Mouse (Mus musculus) kidney, embryonic 16.5 days (tissue): ENCODE measurements around the gene Natd1. TPM values are rescaled to one million over a fixed set of nuclear protein-coding genes. Genes with fewer than 3 reads are reported as not detected.
A peak's percentile ranks its signal among the peaks of the same experiment; 100 is the strongest.

Source experiments
- ATAC-seq: fragments of 200-750 bp; cut with Nextera tagmentation; 2 replicates; pipeline ENCODE4 v1.8.0; 2017; ENCODE audit warnings: moderate TSS enrichment; ENCODE audit not compliant: low FRiP score, low TSS enrichment
- H3K27ac ChIP-seq: fragments of 300-500 bp; sonication (generic); 2 replicates; pipeline ENCODE4 v1.5.1; 2014; ENCODE audit warnings: low read length
- H3K27me3 ChIP-seq: fragments of 300-500 bp; sonication (generic); 2 replicates; pipeline ENCODE4 v1.6.1; 2014; ENCODE audit warnings: low read length, control low read depth, mixed read lengths; ENCODE audit not compliant: insufficient read depth
- H3K36me3 ChIP-seq: fragments of 300-500 bp; sonication (generic); 2 replicates; pipeline ENCODE4 v1.6.1; 2014; ENCODE audit warnings: low read length, control low read depth, mixed read lengths; ENCODE audit not compliant: insufficient read depth
- H3K4me1 ChIP-seq: fragments of 300-500 bp; sonication (generic); 2 replicates; pipeline ENCODE4 v1.6.1; 2014; ENCODE audit warnings: low read length, control low read depth, mixed read lengths; ENCODE audit not compliant: insufficient read depth
- H3K4me2 ChIP-seq: fragments of 300-500 bp; sonication (generic); replicated peaks from 2 replicates; pipeline ENCODE4 v1.6.1; 2014; ENCODE audit warnings: low read depth, low read length
- H3K4me3 ChIP-seq: fragments of 300-500 bp; sonication (generic); 2 replicates; pipeline ENCODE4 v1.5.1; 2014; ENCODE audit warnings: mild to moderate bottlenecking, low read length
- H3K9ac ChIP-seq: fragments of 300-500 bp; sonication (generic); replicated peaks from 2 replicates; pipeline ENCODE4 v1.6.1; 2014; ENCODE audit warnings: low read length
- H3K9me3 ChIP-seq: fragments of 300-500 bp; sonication (generic); 2 replicates; pipeline ENCODE4 v1.6.1; 2016; ENCODE audit warnings: low read length, control low read depth
- WGBS: fragments of 180-500 bp; shearing (Covaris S2); extraction: QIAGEN DNeasy Blood & Tissue Kit; methylation state at CpG from one replicate; pipeline ENCODE4 v1.1.7; 2014; 5-methylcytosine and 5-hydroxymethylcytosine counted together
- polyA plus RNA-seq: library from polyadenylated mRNA; unstranded; fragments of >200 nt; fragmentation: Nextera tagmentation; extraction: Ambion mirVana; gene quantifications from 2 replicates; pipeline ENCODE4 v1.2.1, GENCODE M21; 2015

The Natd1 gene
- polyA plus RNA-seq, 1 experiment from 2014 or later = 31.2 TPM

- Histone ChIP-seq H3K27me3 (no peaks in the 10 kb centered on the region), H3K9ac (no peak overlapping the region), H3K27ac (no peak overlapping the region), H3K36me3 (no peaks in the 10 kb centered on the region), H3K4me3 (no peak overlapping the region), H3K4me1 (peaks cover 10% of the 10 kb centered on the region), H3K9me3 (no peaks in the 10 kb centered on the region), H3K4me2 (no peak overlapping the region)
- 77% methylated on average over 5 of the region's 5 CpGs for WGBS
- no peak for ATAC-seq
These were observed 8.4 kb upstream of the Natd1 start for GRCm38 (mm10) chr11:60922964-60923363.

- Histone ChIP-seq H3K9me3 (no peaks in the 10 kb centered on the region), H3K9ac (no peak overlapping the region), H3K27me3 (no peaks in the 10 kb centered on the region), H3K4me2 (no peak overlapping the region), H3K4me1 (peaks cover 7% of the 10 kb centered on the region; the same call in 1 of the 2 replicates), H3K4me3 (no peak overlapping the region), H3K27ac (no peak overlapping the region), H3K36me3 (no peaks in the 10 kb centered on the region)
- 92% methylated on average over 1 of the region's 1 CpGs for WGBS
- no peak for ATAC-seq
These were observed 7.6 kb upstream of the Natd1 start for GRCm38 (mm10) chr11:60922195-60922594.

GRCm38 (mm10) chr11:60920021-60920420 lies 5.5 kb upstream of the Natd1 start:
- 0 out of 2 replicates have a peak, but pooled peaks cover 10% of the 10 kb centered on the region for H3K4me1 ChIP-seq
- H3K9me3 ChIP-seq = no peaks in the 10 kb centered on the region
- no peak overlapping the region for H3K9ac ChIP-seq
- WGBS = 87% methylated on average over 2 of the region's 2 CpGs
- H3K4me3 ChIP-seq = no peak overlapping the region
- H3K4me2 ChIP-seq = no peak overlapping the region
- H3K36me3 ChIP-seq = no peaks in the 10 kb centered on the region
- H3K27ac ChIP-seq = no peak overlapping the region
- ATAC-seq = no peak
- H3K27me3 ChIP-seq = no peaks in the 10 kb centered on the region

- no peaks in the 10 kb centered on the region for H3K27me3 ChIP-seq
- H3K4me3 ChIP-seq = no peak overlapping the region
- no peaks in the 10 kb centered on the region for H3K9me3 ChIP-seq
- no peak overlapping the region for H3K9ac ChIP-seq
- H3K4me2 ChIP-seq = no peak overlapping the region
- no peak for ATAC-seq
- peaks cover 36% of the 10 kb centered on the region for H3K4me1 ChIP-seq
- H3K36me3 ChIP-seq = no peaks in the 10 kb centered on the region
- H3K27ac ChIP-seq = no peak overlapping the region
- WGBS = 70% methylated on average over 4 of the region's 4 CpGs
These were observed 651 bp upstream of the Natd1 start for GRCm38 (mm10) chr11:60915201-60915600.

DNA sequence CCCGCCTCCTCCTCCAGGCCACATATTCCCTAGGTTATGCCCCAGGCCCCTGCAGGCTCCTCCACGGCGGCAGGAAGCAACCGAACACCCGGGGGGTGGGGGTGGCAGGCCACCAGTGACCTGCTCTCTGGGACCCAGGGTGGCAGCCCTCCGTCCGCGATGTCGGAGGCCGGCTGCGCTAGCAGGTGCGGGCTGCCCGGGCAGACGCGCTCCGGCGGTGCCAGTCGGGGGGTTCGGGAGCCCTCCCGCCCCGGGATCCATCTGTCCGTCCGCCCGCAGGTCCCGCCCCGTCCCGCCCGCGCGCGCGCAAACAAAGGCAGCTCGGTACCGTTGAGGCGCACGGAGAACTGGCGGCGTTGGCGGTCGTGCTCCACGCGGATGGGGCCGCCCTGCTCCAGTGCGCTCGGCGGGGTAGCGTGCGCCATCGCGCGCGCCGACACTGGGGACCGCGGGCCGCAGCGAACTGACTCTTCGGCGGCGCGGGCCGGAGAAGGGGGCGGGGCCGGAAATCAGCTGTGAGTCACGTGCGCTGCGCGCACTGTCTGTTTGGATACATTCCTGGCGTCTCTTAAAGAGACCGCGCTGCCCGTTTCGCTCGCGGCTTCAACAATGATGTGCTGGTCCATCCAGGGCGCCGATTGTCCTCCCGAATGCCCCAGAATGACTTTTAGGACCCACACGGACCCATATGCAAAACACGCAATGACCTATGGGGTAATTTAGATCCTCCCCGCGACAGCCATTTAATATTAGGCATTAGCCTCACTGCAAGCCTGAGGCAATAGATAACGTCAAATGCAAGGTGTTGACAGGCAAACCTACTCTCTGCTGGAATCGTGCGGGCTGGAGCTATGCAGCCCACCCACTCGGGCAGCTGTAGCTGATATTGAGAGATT lies 1.0 kb downstream of the Natd1 start:
- WGBS = 0% methylated on average over 86 of the region's 86 CpGs
- peaks cover 36% of the 10 kb centered on the region for H3K4me1 ChIP-seq
- H3K27me3 ChIP-seq = no peaks in the 10 kb centered on the region
- peak; percentile 86 for ATAC-seq
- H3K27ac ChIP-seq = peak overlapping the region; percentile 76
- peak overlapping the region; percentile 64 for H3K4me2 ChIP-seq
- H3K4me3 ChIP-seq = peak overlapping the region; percentile 91
- no peaks in the 10 kb centered on the region for H3K9me3 ChIP-seq
- H3K9ac ChIP-seq = peak overlapping the region; percentile 89
- H3K36me3 ChIP-seq = no peaks in the 10 kb centered on the region

DNA sequence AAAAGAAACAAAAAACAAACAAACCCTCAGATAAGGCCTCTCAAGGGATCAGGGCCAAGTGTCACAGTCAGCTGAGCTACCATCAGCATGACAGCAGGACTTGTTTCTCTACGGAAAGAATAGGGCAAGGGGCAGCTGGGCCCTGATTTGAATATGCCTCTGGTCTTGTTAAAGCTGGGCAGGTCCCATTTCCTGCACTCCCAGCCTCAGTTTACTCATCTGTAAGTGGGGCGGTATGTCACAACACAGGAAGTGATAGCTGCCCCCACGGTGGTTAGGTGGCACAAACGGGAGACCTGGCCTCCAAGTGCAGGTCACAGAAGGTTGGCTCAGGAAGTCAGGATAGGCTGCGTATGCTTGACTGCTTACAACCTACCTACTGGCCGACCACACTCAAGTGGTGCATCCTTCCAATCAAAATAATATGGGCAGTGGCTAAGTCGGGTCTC lies 2.0 kb downstream of the Natd1 start:
- Histone ChIP-seq H3K4me2 (peak overlapping the region; percentile 64), H3K9me3 (no peaks in the 10 kb centered on the region), H3K4me1 (peaks cover 36% of the 10 kb centered on the region), H3K9ac (peak overlapping the region; percentile 89), H3K27me3 (no peaks in the 10 kb centered on the region), H3K36me3 (no peaks in the 10 kb centered on the region), H3K27ac (peak overlapping the region; percentile 76; the same call in 1 of the 2 replicates), H3K4me3 (peak overlapping the region; percentile 91)
- ATAC-seq = no peak
- WGBS = 16% methylated on average over 7 of the region's 7 CpGs

DNA sequence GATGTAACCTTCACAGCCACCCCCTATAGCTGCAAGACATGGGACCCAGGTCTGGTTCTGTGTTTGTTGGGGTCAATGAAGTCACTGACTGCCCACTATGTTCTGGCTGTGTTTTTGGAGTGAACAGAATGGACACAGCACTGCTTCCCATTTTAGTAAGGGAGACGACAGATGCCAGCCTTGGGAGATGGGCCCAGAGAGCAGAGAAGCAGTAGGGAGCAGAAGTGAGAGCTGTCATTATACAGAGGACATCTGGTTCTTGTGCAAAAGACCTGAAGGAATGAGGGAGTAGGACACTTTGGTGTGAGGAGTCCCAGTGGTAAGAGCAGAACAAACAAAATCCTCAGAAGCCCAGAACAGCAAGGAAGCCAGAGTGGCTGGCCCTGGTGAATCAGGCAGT lies 4.9 kb downstream of the Natd1 start:
- WGBS = 67% methylated on average over 1 of the region's 1 CpGs

GRCm38 (mm10) chr11:60908073-60908472 lies 6.5 kb downstream of the Natd1 start:
- no peaks in the 10 kb centered on the region for H3K27me3 ChIP-seq
- no peak overlapping the region for H3K9ac ChIP-seq
- no peak overlapping the region for H3K4me3 ChIP-seq
- no peaks in the 10 kb centered on the region for H3K9me3 ChIP-seq
- no peak overlapping the region for H3K4me2 ChIP-seq
- no peak overlapping the region for H3K27ac ChIP-seq
- H3K36me3 ChIP-seq = peaks cover 26% of the 10 kb centered on the region
- H3K4me1 ChIP-seq = peaks cover 17% of the 10 kb centered on the region
- whole genome bisulfite sequencing = 69% methylated on average over 3 of the region's 3 CpGs
- no peak for ATAC-seq

More for the DNA sequence above, 4.9 kb downstream of the Natd1 start:
- Histone ChIP-seq H3K27me3 (no peaks in the 10 kb centered on the region), H3K36me3 (peaks cover 15% of the 10 kb centered on the region), H3K9me3 (no peaks in the 10 kb centered on the region), H3K9ac (no peak overlapping the region), H3K4me3 (no peak overlapping the region), H3K27ac (no peak overlapping the region), H3K4me1 (peaks cover 25% of the 10 kb centered on the region), H3K4me2 (no peak overlapping the region)
- no peak for ATAC-seq

- H3K4me2 ChIP-seq = no peak overlapping the region
- no peak overlapping the region for H3K9ac ChIP-seq
- H3K27ac ChIP-seq = no peak overlapping the region
- peaks cover 26% of the 10 kb centered on the region for H3K36me3 ChIP-seq
- H3K4me1 ChIP-seq = 0 out of 2 replicates have a peak, but pooled peaks cover 7% of the 10 kb centered on the region
- H3K4me3 ChIP-seq = no peak overlapping the region
- WGBS = 83% methylated on average over 4 of the region's 4 CpGs
- no peak for ATAC-seq
- no peaks in the 10 kb centered on the region for H3K9me3 ChIP-seq
- no peaks in the 10 kb centered on the region for H3K27me3 ChIP-seq
These were observed 8.1 kb downstream of the Natd1 start for GRCm38 (mm10) chr11:60906449-60906848.
